Mouse (Mus musculus) megakaryocyte, adult 5-6 weeks (primary cell): ENCODE data around the gene Smpd2. TPM values are rescaled to one million over a fixed set of nuclear protein-coding genes. Genes with fewer than 3 reads are reported as not detected.

Experiments
- ATAC-seq: 2 replicates; pipeline ENCODE4 v1.8.0; 2016; ENCODE audit warnings: mild to moderate bottlenecking, inconsistent platforms; ENCODE audit not compliant: poor library complexity, severe bottlenecking
- total RNA-seq, 2 experiments: library from RNA; stranded (forward) in 1 of 2; stranded (reverse) in 1 of 2; fragments of 153-499, 151-499 nt in 1 of 2; fragments of 221-1000, 200-1000 nt in 1 of 2; gene quantifications; 2 replicates each; pipeline versions ENCODE4 v1.2.3 to v1.2.4; 2015 to 2017

The Smpd2 gene
- total RNA-seq, 2 experiments from 2014 or later: 9.4 to 11.3 TPM

GRCm38 (mm10) chr10:41460501-41460900, 29.7 kb downstream of the Smpd2 start:
- ATAC-seq: no peak

- ATAC-seq: no peak
Measured at GRCm38 (mm10) chr10:41459990-41460389, 30.2 kb downstream of the Smpd2 start.

DNA sequence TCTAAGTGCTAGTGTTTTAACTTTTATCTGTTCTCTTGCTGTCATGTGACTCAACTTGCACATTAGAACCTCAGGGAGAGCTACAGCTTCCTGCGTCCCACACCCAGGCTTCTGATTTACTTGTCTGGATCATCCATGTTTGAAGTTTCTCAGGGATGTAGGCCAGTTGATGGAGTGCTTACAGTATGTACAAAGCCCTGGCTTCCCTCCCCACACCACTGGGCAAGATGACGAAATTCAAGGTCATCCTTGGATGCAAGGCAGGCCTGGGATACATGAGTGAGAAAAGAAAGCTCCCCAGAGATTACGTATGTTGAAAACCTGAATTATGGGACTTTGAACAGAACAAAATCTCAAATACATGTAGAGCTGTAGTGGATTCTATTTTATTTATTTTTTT, 37.4 kb downstream of the Smpd2 start:
- no peak for ATAC-seq

GRCm38 (mm10) chr10:41451656-41452055, 38.5 kb downstream of the Smpd2 start:
- ATAC-seq: no peak

- ATAC-seq: no peak
Measured at GRCm38 (mm10) chr10:41450780-41451522, 39.2 kb downstream of the Smpd2 start.

DNA sequence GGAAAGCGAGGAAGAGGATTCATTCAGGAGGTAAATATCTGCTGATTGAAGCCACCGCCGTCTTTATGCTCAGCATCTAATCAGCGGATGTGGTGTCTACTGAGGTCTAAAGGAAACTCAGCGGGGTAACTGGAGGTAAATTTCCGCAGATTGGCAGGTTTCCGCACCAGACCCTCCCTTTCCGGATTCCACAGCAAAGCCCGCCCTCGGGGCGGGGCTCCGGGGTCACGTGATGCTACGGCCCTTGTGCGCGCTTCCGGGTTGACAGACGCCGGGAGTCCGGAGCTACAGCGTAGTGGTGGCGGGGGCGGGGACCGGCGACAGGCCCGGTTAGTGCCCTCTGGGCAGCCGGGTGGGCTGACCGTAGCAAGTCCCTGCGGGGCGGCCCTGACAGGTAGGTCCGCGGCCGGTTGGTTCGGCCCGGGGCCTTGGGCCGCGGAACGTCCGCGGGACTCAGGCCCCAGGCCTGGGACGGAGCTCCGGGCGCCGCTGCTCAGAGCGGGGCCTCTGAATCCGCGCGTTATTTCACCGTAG, 40.0 kb downstream of the Smpd2 start, which contains the start of gene Zbtb24:
Zbtb24 (plus strand) TSS at position 247 of the 534 bp plus-strand sequence.
- ATAC-seq: peak; percentile 96

DNA sequence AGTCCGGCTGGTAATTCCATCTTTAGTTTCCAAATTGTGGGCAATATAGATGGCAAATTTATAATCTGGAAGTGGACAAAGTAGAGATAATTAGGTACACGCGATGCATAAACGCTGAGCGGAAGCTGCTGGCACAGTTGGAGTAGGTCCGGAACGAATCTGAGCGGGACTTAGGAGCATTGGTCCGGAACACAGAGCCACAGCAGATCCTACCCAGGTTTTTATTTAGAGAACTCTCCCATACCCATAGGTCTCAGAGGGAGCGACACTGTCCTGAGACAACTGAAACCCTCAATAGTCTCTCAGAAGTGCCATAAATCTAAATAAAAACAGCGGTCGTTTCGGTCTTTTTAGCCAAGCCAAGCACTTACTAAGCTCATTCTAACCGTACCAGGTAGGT, 40.5 kb downstream of the Smpd2 start:
- peak; percentile 44 for ATAC-seq

GRCm38 (mm10) chr10:41448216-41448615, 42.0 kb downstream of the Smpd2 start:
- no peak for ATAC-seq

Other genes starting within 250 kb of the Smpd2 start
- 25.7 and 25.9 TPM in 2 replicates for gene Fig4, start 187.1 kb downstream of the Smpd2 start, total RNA-seq (2015)
- 30.9 and 32.1 TPM in 2 replicates for gene Fig4, start 187.1 kb downstream of the Smpd2 start, total RNA-seq (2017)
- gene Ak9, start 186.4 kb downstream of the Smpd2 start, total RNA-seq (2015): not detected in 2 replicates
- gene Ak9, start 186.4 kb downstream of the Smpd2 start, total RNA-seq (2017): 0.07 TPM in 1 of 2 replicates, not detected in the other
- gene Zbtb24, start 40.0 kb downstream of the Smpd2 start, total RNA-seq (2015): 9.3 and 12.6 TPM in 2 replicates
- 22.3 and 26.2 TPM in 2 replicates for gene Zbtb24, start 40.0 kb downstream of the Smpd2 start, total RNA-seq (2017)
- 48.0 and 57.5 TPM in 2 replicates for gene Mical1, start 14.1 kb downstream of the Smpd2 start, total RNA-seq (2015)
- 59.9 and 60.7 TPM in 2 replicates for gene Mical1, start 14.1 kb downstream of the Smpd2 start, total RNA-seq (2017)
- gene Ppil6, start 70 bp upstream of the Smpd2 start, total RNA-seq (2015): 1.2 and 1.3 TPM in 2 replicates
- not detected in 2 replicates for gene Ppil6, start 70 bp upstream of the Smpd2 start, total RNA-seq (2017)
- gene Cd164, start 29.0 kb upstream of the Smpd2 start, total RNA-seq (2015): 161 and 188 TPM in 2 replicates
- 115 and 135 TPM in 2 replicates for gene Cd164, start 29.0 kb upstream of the Smpd2 start, total RNA-seq (2017)
- gene Ccdc162, start 226.3 kb upstream of the Smpd2 start, total RNA-seq (2015): 0.09 TPM in 1 of 2 replicates, not detected in the other
- gene Ccdc162, start 226.3 kb upstream of the Smpd2 start, total RNA-seq (2017): 0.12 and 0.37 TPM in 2 replicates